Mouse (Mus musculus) forebrain, embryonic 11.5 days (tissue): ENCODE measurements around the gene Psmd4. TPM values are rescaled to one million over a fixed set of nuclear protein-coding genes. Genes with fewer than 3 reads are reported as not detected.

Source experiments
- ATAC-seq: fragments of 200-750 bp; cut with Nextera tagmentation; replicated peaks from 2 replicates; pipeline ENCODE4 v1.8.0; 2017; ENCODE audit warnings: moderate TSS enrichment; ENCODE audit not compliant: low FRiP score
- DNase-seq: peaks from one replicate; pipeline ENCODE4 v3.0.0-alpha.2; 2017; ENCODE audit warnings: low spot score
- H3K27ac ChIP-seq: fragments of 300-500 bp; sonication (generic); 2 replicates; pipeline ENCODE4 v1.5.1; 2014; ENCODE audit warnings: low read depth, low read length
- H3K27me3 ChIP-seq: fragments of 300-500 bp; sonication (generic); 2 replicates; pipeline ENCODE4 v1.6.1; 2014; ENCODE audit warnings: mild to moderate bottlenecking, low read length, mixed read lengths; ENCODE audit not compliant: control insufficient read depth, insufficient read depth
- H3K36me3 ChIP-seq: fragments of 300-500 bp; sonication (generic); 2 replicates; pipeline ENCODE4 v1.6.1; 2014; ENCODE audit warnings: mild to moderate bottlenecking, low read length, moderate library complexity, mixed read lengths; ENCODE audit not compliant: control insufficient read depth, insufficient read depth
- H3K4me1 ChIP-seq: fragments of 300-500 bp; sonication (generic); replicated peaks from 2 replicates; pipeline ENCODE4 v1.6.1; 2014; ENCODE audit warnings: low read length, mixed read lengths; ENCODE audit not compliant: control insufficient read depth, insufficient read depth
- H3K4me2 ChIP-seq: fragments of 300-500 bp; sonication (generic); 2 replicates; pipeline ENCODE4 v1.6.1; 2014; ENCODE audit warnings: low read depth, mild to moderate bottlenecking, low read length, moderate library complexity, mixed read lengths; ENCODE audit not compliant: severe bottlenecking
- H3K4me3 ChIP-seq: fragments of 300-500 bp; sonication (generic); 2 replicates; pipeline ENCODE4 v1.5.1; 2014; ENCODE audit warnings: low read depth, low read length
- H3K9ac ChIP-seq: fragments of 300-500 bp; sonication (generic); 2 replicates; pipeline ENCODE4 v1.6.1; 2014; ENCODE audit warnings: low read length
- H3K9me3 ChIP-seq: fragments of 300-500 bp; sonication (generic); 2 replicates; pipeline ENCODE4 v1.6.1; 2016; ENCODE audit warnings: low read length, mixed read lengths; ENCODE audit not compliant: control insufficient read depth
- WGBS: fragments of 180-500 bp; shearing (Covaris S2); extraction: QIAGEN DNeasy Blood & Tissue Kit; methylation state at CpG from one replicate; pipeline ENCODE4 v1.1.7; 2014; 5-methylcytosine and 5-hydroxymethylcytosine counted together
- polyA plus RNA-seq: library from polyadenylated mRNA; unstranded; fragments of >200 nt; fragmentation: Nextera tagmentation; extraction: Ambion mirVana; gene quantifications from 2 replicates; pipeline ENCODE4 v1.2.1, GENCODE M21; 2014

Gene Psmd4
- polyA plus RNA-seq, 1 experiment from 2014 or later = 312 TPM

DNA sequence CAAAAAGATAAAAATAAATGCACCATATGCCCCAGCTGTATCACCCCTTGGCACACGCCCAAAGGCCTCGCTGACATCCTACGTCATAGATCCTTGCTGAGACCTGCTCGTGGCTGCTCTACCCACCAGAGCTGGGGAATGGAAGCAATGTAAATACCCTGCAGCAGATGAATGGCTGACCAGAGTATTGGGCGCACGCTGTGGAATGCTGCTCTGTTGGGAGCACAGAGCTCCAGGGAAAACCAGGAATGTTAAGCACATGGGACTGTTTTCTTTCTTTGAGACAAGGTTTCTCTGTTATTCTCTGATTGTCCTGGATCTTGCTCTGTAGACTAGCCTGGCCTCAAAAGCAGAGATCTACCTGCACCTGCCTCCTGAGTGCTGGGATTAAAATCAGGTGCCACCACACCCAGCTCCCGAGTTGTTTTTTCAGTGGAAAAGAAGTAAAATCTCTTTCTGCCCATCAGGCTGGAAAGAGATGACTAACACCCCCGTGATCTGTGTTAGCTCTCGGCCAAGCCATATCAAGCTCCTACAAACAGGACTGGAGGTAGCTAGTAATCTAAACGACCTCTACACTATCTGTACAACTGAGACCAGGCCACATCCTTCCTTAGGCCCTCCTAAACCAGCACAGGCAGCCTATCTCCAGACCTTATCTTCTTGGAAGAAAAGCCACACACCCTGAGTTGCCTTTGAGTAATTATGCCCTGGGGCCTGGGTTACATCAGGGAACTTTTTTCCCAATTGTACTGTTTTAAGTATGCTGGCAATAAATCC, 12.3 kb upstream of the Psmd4 start:
- no peak overlapping the region for H3K4me2 ChIP-seq
- no peak overlapping the region for H3K4me3 ChIP-seq
- H3K4me1 ChIP-seq = no peaks in the 10 kb centered on the region
- ATAC-seq (no peak), DNase-seq (no peak)
- no peak overlapping the region for H3K27ac ChIP-seq
- H3K9ac ChIP-seq = no peak overlapping the region
- WGBS = 58% methylated on average over 10 of the region's 10 CpGs
- no peaks in the 10 kb centered on the region for H3K9me3 ChIP-seq
- H3K36me3 ChIP-seq = peaks cover 2% of the 10 kb centered on the region; the same call in 1 of the 2 replicates
- H3K27me3 ChIP-seq = no peaks in the 10 kb centered on the region

DNA sequence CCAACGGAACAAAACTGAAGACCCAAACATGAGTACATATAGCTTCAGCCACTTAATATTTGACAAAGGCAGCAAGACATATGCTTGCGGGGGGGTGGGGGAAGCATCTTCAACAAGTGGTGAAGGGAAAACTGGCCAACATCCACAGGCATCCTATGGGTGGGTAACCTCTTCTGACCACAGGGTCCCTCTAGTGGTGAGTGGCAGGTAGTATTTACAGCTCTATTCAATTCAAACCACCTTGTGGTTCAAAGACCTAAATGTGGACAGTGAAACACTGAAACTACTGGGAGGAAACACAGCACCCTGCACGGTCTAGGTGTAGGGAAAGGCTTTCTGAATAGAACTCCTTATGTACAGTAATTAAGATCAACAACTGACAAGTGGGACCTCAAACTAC, 11.3 kb upstream of the Psmd4 start:
- Histone ChIP-seq H3K4me3 (no peak overlapping the region), H3K9me3 (no peaks in the 10 kb centered on the region), H3K9ac (no peak overlapping the region), H3K4me2 (no peak overlapping the region), H3K27ac (no peak overlapping the region), H3K4me1 (no peaks in the 10 kb centered on the region), H3K27me3 (no peaks in the 10 kb centered on the region), H3K36me3 (no peaks in the 10 kb centered on the region; the same call in 1 of the 2 replicates)
- ATAC-seq (peak; percentile 46; the same call in 1 of the 2 replicates), DNase-seq (no peak)
- WGBS = 50% methylated on average over 3 of the region's 3 CpGs

DNA sequence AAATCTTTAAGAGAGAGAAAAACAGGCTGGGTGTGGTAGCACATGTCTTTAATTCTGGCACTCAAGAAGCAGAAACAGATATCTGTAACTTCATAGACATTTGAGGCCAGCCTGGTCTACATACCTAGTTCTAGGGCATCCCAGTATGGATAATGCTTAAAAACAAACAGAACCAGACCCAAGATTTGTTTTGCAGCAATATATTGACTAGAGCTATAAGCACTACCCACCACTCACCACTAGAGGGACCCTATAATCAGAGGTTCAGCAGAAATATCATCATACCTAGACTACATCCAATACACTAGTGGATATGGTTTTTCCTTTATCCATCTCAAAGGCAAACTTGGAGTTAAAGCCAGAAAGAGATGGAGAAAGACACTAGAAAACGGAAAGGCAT, 10.5 kb upstream of the Psmd4 start:
- Histone ChIP-seq H3K9me3 (no peaks in the 10 kb centered on the region), H3K36me3 (no peaks in the 10 kb centered on the region; the same call in 1 of the 2 replicates), H3K4me2 (no peak overlapping the region), H3K4me3 (no peak overlapping the region), H3K4me1 (no peaks in the 10 kb centered on the region), H3K27ac (no peak overlapping the region), H3K9ac (no peak overlapping the region), H3K27me3 (no peaks in the 10 kb centered on the region)
- ATAC-seq (no peak), DNase-seq (no peak)
- WGBS = 55% methylated on average over 1 of the region's 1 CpGs

GRCm38 (mm10) chr3:95047914-95048313, 5.5 kb upstream of the Psmd4 start:
- H3K9ac ChIP-seq = no peak overlapping the region
- no peak overlapping the region for H3K4me2 ChIP-seq
- no peak overlapping the region for H3K27ac ChIP-seq
- H3K36me3 ChIP-seq = no peaks in the 10 kb centered on the region
- H3K9me3 ChIP-seq = no peaks in the 10 kb centered on the region
- DNase-seq (no peak), ATAC-seq (no peak)
- WGBS = 68% methylated on average over 3 of the region's 3 CpGs
- no peaks in the 10 kb centered on the region for H3K27me3 ChIP-seq
- H3K4me1 ChIP-seq = no peaks in the 10 kb centered on the region
- H3K4me3 ChIP-seq = no peak overlapping the region

DNA sequence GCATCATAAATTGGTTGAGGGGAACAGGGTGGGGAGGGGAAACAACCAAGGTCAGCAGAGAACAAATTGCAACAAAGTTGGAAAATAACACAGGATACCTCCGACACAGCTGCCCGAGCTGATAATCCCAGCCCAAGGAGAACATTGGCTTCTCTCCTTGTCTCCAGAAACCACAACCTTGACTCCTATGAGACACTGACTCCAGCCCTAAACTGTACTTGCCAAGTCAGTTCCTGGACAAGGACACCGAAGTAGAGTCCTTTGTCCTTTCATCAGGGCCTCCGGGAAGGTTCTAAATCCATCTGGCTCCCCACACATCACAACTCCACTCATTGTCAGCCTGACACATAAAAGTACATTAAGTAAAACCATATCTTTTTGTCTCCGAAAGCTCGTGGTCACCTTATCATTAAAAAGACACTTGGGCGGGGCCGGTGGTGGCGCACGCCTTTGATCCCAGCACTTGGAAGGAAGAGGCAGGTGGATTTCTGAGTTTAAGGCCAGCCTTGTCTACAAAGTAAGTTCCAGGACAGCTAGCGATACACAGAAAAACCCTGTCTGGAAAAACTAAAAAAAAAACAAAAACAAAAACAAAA, 4.1 kb upstream of the Psmd4 start:
- Histone ChIP-seq H3K4me2 (no peak overlapping the region), H3K4me1 (no peaks in the 10 kb centered on the region), H3K27ac (no peak overlapping the region), H3K9me3 (no peaks in the 10 kb centered on the region), H3K27me3 (no peaks in the 10 kb centered on the region), H3K9ac (no peak overlapping the region), H3K4me3 (no peak overlapping the region), H3K36me3 (no peaks in the 10 kb centered on the region)
- WGBS = 91% methylated on average over 11 of the region's 11 CpGs
- DNase-seq (no peak), ATAC-seq (no peak)

- no peaks in the 10 kb centered on the region for H3K9me3 ChIP-seq
- H3K27ac ChIP-seq = no peak overlapping the region
Observed at GRCm38 (mm10) chr3:95043251-95043650, 837 bp upstream of the Psmd4 start.

DNA sequence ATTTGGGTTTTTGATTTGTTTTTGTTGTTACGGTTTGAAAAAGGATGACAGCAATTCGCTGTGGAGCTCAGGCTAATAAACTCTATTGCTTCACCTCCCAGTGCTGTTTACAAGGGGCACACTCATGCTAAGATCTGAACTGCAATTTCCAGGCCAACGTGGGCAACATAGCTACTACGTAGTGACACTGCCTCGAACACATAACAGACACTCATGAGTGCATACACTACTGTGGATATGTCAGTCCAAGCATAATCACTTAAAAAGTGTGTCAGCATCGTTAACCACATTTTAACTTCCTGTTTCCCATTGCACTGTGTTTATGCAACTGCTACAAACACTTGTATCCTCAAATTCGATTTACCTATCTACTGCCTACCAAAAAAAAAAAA, 420 bp upstream of the Psmd4 start:
- Histone ChIP-seq H3K9ac (peak overlapping the region; percentile 25; the same call in 1 of the 2 replicates), H3K4me1 (0 out of 2 replicates have a peak, but pooled peaks cover 2% of the 10 kb centered on the region), H3K27me3 (no peaks in the 10 kb centered on the region), H3K4me2 (peak overlapping the region; percentile 47), H3K27ac (no peak overlapping the region), H3K9me3 (no peaks in the 10 kb centered on the region), H3K4me3 (peak overlapping the region; percentile 81), H3K36me3 (no peaks in the 10 kb centered on the region)
- peak; percentile 66 for ATAC-seq
- 36% methylated on average over 7 of the region's 7 CpGs for WGBS
- DNase-seq = no peak

More at GRCm38 (mm10) chr3:95043251-95043650, 837 bp upstream of the Psmd4 start:
- Histone ChIP-seq H3K36me3 (no peaks in the 10 kb centered on the region), H3K4me3 (no peak overlapping the region), H3K4me2 (no peak overlapping the region), H3K27me3 (no peaks in the 10 kb centered on the region), H3K9ac (no peak overlapping the region), H3K4me1 (0 out of 2 replicates have a peak, but pooled peaks cover 2% of the 10 kb centered on the region)
- no peak for ATAC-seq
- no peak for DNase-seq
- WGBS = 77% methylated on average over 6 of the region's 6 CpGs

DNA sequence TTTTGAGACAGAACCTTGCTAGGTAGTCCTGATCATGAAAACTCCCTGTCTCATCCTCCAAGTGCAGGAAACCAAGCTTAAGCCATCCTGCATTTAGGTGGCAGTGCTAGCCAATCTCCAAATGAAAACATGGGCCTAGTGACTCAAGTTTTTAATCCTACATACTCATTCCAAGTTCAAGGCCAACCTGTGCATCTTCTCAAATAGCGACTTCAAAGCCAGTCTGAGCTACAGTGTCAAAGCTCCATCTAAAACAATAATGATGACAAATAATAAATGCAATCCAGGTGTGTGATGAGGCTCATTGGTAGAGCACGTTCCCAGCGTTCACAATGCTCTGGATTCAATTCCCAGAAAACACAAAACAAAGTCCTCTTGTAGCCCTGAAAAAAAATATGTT, 789 bp downstream of the Psmd4 start:
- peak overlapping the region; percentile 69 for H3K4me2 ChIP-seq
- 0 out of 2 replicates have a peak, but pooled peaks cover 2% of the 10 kb centered on the region for H3K4me1 ChIP-seq
- no peaks in the 10 kb centered on the region for H3K9me3 ChIP-seq
- H3K4me3 ChIP-seq = peak overlapping the region; percentile 81
- no peaks in the 10 kb centered on the region for H3K36me3 ChIP-seq
- ATAC-seq (no peak), DNase-seq (no peak)
- H3K27ac ChIP-seq = no peak overlapping the region
- peak overlapping the region; percentile 86 for H3K9ac ChIP-seq
- 17% methylated on average over 3 of the region's 3 CpGs for WGBS
- no peaks in the 10 kb centered on the region for H3K27me3 ChIP-seq
